Mouse (Mus musculus): ENCODE data around the gene Apba2. TPM values are rescaled to one million over a fixed set of nuclear protein-coding genes. Genes with fewer than 3 reads are reported as not detected.

The Apba2 gene
- total RNA-seq, 2 experiments from 2014 or later: 7.7 to 8.0 TPM

DNA sequence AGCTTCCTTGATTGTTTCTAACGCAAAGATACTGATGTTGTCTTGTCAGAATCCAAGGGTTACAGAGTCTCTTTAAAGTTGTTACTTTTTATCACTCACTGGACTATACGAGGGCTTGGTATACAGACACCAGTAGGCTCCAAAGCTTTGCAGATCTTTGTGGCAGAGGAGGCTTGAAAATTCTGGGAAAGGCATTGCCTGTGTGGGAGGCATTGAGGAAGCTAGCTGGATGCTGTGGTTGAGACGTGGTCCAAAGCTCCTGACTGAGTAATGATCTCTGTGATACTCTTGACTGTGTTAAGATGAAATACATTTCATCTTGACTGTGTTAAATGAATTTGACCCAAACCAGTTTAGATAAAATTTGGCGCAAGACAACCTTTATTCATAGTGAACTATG, 84.6 kb downstream of the Apba2 start:
- no peak for DNase-seq (ENCODE audit: low spot score in 2 of 2)

DNA sequence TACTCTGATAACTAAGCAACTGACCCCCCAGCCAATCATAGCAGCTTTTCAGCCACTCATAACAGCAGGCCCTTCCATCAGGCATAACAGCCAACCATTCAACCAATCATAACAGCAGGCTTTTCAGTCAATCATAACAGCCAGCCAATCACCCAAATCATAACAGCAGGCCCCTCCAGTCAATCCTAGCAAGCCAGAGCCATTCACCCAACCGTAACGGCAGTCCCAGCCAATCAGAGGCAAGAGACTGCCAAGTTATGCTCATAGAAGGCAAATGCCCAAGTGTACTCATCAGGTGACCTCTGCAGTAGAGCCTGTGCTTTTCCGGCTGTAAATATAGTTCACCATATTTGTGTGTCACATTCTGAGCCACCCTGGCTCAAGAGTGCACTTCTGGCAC, 85.1 kb downstream of the Apba2 start:
- no peak for DNase-seq (ENCODE audit: low spot score in 2 of 2)

DNA sequence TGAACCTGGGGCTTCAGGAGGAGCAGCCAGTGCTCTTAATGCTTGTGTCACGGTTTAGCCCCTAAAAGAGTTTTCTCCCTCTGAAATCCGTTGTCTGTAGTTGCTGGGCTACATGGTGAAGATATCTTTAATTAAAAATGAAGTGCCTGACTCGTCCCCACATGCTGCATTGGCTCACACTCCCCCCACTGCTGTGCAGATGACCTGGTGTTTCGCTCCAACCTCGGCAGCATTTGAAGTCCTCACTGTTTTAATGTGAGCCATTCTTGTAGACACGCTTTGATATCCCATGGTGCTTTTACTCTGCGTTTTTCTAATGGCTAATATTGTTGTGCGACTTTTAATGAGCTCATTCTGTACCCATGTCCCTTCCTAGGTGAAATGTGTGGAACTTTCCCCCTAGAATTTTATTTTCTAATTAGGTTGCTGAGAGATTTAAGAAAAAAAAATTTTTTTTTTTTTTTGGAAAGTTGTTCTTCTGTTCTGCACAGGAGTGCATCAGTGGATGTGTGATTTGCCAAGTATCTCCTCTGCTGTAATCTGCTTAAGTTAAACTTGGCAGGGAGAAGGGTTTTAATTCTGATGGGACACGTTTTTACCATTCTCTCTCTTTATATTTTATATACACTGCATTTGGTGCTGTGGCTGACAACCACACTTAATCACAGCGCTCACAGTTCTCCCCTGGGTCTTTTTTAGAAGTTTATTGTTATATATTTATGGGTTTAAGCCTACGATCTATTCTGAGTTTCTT, 87.3 kb downstream of the Apba2 start:
- no peak for DNase-seq (ENCODE audit: low spot score in 2 of 2)

DNA sequence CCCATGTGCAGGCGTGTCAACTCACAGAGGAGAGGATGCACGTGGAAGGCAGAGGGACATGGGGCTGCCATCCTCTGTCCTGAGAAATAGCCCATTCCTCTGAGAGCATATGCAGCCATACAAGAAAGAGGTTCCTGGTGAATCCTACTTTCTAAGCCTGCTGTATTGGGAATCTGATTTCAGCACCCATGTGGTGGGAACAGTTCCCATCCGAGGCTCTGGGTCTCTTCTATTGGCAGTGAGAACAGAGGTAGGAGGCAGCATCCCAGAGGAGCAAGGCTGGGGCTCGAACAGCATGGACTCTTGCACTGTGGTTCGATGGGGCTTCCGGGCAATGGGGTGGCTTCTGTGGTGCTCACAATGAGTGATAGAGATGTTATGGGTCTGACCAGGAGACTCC, 93.8 kb downstream of the Apba2 start:
- DNase-seq (ENCODE audit: low spot score in 2 of 2): no peak

DNA sequence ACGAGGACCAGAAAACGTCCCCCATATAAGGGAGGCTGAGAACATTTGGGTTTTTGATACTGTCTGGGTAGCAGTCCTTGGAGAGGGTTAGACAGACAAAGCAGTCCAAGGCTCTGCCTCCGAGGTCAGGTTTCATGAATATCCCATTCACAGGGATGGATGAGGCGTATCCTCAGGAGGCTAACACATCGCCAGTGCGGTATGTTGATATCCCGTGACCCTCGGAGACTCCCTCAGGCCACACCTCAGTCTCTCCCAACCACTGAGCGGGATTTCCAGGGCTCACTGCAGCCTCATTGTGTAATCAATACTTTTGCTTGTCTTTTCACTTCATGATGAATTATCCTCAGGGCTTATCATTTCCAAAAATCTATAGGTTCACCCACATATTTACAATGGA, 95.1 kb downstream of the Apba2 start:
- DNase-seq (ENCODE audit: low spot score in 2 of 2): no peak

DNA sequence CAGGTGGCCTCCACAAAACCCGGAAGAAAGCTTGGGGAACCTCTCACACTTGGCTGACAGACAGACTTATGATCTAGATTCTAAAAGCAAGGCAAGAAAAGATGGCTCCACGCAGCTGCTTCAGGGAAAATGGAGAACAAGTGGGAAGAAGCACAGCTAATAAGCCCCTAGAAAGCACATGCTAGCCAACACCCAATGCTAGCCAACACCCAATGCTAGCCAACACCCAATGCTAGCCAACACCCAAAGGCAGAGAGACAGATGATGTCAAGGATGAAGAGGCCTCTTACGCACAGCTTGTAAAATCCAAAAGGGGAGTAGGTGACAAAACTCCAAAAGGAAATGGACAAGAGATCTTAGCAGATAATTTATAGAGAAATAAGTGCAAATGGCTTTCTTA, 108.4 kb downstream of the Apba2 start:
- DNase-seq (ENCODE audit: low spot score in 2 of 2): no peak

DNA sequence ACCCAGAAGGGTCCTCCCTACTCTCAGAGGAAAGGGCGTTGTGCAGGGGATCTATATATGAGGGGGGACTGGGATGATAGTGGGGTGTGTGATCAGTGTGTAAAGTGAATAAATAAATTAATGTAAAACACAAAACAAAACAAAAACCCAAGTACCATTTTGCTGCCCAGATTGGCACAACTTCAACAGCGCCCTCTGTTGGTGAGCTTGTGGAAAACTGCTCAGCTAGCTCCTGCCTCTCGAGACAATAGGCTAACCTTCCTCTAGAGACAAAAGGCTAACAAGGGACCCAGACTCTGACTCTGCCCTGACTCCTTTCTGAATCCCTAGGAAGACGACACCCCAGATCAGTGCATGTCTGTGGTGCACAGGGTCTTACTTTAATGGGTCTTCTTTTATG, 109.4 kb downstream of the Apba2 start:
- no peak for DNase-seq (ENCODE audit: low spot score in 2 of 2)

DNA sequence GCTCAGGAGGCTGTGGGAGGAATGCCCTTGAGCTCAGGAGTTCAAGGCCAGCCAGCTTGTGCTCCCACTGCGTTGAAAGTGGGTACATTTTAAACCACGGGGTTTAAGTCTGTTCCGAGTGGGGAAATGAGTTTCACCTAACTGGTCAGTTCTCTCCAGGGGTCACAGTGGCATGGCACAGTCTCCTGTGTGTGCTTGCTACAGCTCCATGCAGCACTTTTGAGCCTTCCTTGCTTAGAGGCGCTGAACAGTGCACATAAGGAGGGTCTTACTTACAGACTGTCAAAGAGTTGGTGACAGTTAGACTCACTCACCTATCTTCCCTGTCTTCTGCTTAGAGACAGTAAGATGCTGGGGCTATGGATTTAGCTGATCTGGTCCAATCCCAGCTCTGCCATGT, 117.8 kb downstream of the Apba2 start:
- no peak for DNase-seq (ENCODE audit: low spot score in 2 of 2)

DNA sequence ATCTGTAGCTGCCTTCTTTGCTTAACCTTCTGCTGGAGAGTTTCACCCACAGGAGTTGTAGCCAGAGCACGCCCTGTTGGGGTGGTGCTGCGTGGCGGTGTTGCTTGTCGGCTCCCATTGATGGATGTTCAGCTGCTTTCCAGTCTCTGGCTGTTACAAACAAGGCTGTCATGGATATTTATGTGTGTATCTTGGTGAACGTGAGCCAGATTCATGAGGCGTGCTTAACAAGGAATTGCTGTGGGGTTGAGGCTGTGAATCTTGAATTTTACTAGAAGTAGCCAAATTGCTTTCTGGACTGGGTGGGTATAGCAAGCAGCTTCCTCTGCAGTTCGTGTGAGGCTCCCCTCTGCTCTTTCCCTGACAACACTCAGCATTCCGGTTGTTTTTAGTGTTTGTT, 125.0 kb downstream of the Apba2 start:
- DNase-seq (ENCODE audit: low spot score in 2 of 2): no peak

DNA sequence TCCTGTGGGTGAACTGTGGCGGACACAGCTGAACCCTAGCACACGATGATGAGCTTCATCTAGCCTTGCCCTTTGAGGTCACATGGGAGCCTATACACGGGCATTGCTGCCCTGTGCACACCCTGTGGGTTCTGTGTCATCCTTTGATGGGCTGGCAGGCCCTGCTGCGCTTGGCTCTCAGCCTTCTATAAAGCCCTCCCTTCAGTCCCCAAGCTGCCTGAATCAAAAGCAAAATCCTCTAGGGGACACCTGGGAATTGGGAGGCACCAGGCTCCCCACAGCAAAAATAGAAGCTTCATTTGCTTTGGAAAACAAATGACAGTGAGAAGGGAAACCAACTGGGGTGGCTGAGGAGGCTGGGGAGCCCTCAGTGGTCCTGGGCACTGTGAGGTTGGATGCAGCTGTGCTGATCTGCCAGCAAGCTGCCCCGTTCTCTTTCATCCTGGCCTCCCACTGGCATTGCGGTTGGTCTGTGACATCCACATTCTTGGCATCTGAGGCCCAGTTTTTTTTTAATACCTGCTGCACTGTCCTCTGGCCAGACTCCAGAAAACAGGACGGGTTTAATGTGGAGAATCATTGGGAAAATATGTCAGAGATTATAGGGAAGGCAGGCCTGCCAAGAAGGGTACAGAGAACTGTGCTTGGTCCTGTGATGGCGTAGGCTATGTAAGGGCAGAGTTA, 126.6 kb downstream of the Apba2 start:
- DNase-seq (ENCODE audit: low spot score in 2 of 2): no peak

DNA sequence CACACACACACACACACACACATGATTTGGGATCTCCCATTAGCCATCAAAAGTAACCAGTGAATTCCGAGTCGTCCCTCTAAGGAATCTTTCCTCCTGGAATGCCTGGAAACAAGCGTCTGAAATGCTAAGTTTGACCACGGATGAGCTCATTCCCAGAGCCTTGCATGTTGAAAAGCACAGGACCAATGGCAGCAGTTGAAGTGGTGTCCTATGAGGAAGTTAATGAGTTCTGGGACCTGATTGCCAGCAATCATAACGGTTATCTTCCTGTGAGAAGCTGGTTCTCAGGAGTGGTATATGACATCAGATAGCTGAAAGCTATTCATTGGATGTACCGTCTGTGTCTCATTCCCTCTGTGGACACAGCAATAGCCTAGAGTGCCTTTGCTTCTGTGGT, 129.2 kb downstream of the Apba2 start:
- no peak for DNase-seq (ENCODE audit: low spot score in 2 of 2)

DNA sequence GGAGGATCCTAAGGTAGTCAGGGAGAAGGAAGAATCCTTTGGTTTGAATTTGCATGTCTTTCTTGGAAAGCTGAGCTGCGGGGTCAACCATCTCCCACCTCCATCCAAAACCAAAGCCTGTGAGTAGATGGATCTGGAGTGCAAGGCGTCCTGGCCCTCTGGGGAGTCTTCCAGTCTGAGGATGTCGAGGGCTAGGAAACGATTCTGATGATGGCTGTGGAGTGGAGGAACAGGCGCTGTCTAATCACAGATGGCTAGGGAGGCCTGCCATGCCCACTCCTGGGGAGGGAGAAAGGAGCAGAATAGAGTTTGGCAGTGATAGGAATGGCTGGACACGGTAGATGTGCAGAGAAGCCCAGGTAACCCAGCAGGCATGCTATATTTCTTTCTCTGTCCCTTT, 129.6 kb downstream of the Apba2 start:
- no peak for DNase-seq (ENCODE audit: low spot score in 2 of 2)

DNA sequence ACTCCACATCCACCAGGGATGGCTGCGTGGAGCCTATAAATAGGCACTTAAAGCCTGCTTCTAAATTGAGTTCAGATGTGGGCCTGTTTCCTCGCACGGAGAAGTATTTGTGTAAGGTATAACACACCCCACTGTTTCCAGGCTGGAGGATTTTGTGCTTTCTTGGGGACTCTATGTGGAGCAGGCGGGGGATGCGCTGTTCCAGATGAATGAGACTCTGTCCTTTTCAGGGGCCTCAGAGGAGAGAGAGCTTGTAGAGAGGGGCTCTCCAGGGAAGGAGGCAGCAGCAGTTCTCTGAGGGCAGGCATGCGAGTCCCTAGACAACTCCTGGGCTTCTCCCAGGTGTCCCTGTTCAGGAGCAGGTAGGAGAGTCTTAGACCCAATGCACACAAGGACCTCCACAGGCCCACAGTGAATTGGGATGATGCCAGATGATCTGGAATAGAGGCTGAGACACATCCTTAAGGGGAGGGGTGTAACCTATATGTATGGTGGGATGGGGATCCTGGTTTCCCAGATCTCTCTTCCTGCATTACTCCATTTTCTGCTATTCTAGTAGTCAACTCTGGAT, 130.4 kb downstream of the Apba2 start:
- no peak for DNase-seq (ENCODE audit: low spot score in 2 of 2)

DNA sequence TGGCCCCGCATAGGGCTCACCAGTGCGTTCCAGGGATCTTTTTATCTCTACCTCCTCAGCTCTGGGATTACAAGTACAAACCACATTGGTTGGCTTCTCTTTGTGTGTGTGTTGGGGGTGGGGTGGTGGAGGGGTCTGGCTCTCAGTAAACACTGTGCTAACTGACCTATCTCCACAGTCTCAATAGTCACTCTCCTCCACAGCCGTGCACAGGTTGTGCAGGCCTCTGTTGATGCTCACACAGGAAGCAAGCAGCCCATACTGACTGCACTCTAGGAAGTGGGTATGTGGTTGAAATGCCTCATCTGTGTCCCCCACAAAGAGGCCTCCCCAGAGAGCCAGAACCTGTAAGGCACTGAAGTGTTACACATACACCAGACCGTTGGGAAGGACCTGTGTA, 131.7 kb downstream of the Apba2 start:
- no peak for DNase-seq (ENCODE audit: low spot score in 2 of 2)

DNA sequence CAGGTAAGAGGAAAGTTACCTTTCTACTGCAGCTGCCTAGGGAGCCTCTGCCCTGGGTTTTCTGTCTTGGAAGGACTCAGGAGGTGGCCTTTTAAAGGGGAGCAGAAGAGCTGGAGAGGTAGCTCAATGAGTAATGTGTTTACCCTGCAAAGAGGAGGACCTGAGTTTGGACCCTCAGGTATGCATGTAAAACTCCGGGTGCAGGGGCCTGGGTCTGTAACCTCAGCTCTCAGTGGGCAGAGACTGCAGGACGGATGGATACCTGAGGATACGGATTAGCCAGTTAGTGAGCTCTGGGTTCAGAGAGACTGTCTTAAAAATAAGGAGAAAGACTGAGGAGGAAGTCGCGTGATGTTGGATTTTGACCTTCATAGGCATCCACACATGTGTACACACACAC, 132.4 kb downstream of the Apba2 start:
- DNase-seq (ENCODE audit: low spot score in 2 of 2): no peak

DNA sequence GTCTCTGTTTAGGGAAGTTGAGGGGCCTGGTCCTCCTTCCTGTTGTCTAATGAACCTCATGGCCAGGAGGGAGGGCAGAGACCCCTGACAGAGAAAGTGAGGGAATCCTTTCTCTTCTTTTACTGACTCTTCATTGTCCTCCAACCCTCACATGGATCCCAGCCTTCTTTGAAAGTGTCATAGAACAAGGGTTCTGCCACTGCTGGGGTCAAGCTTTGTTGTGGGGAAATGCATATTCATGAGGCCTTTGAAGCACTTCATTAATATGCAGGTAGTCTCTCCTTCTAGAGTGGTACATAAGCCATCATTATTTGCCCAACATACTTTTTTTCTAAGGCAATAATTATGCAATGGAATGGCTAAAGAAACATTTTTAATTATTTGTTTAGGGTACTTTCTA, 133.0 kb downstream of the Apba2 start:
- no peak for DNase-seq (ENCODE audit: low spot score in 2 of 2)

DNA sequence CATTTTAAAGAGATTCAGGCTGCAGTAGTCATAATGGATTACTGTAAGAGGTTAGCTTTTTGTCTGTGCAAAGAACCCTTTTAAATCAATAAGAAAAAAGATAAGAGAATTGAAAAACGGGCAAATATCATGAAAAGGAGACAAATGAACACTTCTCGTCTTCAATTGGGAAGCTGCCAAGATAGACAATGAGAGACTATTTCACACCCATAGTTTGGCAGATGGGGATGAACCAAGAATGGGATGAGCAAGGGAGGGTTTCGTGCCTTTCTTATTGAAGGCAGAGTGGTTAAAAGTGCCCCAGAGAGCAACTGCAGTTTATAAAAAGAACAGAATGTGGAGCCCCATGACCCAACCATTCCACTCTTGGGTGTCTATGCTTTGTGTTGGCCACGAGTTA, 137.4 kb downstream of the Apba2 start:
- no peak for DNase-seq (ENCODE audit: low spot score in 2 of 2)

DNA sequence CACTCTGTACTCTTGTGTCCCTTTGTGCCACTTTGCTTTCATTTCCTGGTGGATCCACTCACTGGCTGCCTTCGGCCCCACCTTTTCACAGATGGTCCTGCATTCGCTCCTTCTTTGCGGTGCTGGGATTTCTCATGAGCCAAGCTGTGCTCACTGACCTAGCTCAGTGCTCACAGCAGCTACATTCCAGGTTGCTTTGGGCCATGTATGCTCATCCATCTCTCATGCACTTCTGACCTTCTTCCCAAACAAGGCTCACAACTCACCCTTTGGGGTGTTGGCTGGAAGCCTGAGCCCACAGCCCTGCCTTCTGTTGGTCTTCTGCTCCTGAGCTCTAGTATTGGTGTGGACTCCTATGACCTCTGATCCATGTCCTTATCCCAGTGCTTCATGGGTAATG, 139.1 kb downstream of the Apba2 start:
- DNase-seq (ENCODE audit: low spot score in 2 of 2): no peak

DNA sequence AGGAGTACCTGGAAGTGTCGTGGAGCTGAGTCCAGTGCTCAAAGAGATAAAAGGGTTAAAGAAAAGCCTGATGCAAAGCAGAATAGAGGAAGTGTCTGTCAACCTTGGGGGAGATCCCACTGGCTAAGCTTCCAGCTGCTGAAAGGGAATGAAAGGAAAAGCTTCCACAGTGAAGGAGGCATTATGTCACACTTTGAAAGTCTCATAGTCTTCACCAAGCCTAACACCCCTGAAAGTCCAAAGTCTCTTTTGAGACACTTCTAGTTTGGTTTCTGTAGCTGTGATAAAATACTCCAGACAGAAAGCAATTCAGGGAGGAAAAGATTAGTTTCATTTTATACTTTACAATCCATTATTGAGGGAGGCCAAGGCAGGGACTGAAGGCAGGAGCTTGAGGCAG, 141.4 kb downstream of the Apba2 start:
- DNase-seq (ENCODE audit: low spot score in 2 of 2): no peak

DNA sequence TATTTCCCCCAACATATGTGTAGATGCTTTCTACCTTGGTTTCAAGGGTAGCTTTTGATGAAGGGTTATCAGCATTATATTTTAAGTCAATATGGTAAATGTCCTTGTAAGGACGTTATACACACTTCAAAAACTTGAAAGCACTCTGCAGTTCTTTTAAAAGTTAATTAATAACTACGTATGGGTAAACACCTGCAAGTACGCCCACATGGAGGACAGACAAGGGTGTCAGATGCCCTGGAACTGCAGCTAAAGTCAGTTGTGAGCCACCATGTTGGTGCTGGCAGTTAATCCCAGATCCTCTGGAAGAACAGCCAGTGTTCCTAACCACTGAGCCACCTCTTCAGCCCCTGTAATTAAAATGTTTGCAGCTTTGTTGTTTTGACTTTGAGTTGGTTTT, 144.0 kb downstream of the Apba2 start:
- no peak for DNase-seq (ENCODE audit: low spot score in 2 of 2)

DNA sequence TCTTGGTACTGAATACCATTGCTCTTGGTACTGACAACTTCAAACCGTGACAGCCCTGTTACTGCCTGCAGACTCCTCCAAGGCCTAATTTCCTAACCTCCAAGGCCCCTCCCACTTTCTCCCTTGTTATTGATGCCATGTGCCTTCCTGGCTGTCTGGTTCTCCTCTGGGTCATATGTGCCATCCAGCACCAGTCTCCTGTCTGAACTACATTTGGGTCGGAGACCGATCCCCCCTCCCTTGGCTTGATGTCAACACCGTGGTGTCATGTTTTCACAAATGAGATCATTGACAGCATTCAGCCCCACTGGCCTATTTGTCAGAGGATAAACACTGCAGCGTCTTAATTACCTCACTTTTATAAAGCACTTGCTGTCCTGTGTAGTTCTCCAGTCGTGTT, 144.5 kb downstream of the Apba2 start:
- DNase-seq (ENCODE audit: low spot score in 2 of 2): no peak

DNA sequence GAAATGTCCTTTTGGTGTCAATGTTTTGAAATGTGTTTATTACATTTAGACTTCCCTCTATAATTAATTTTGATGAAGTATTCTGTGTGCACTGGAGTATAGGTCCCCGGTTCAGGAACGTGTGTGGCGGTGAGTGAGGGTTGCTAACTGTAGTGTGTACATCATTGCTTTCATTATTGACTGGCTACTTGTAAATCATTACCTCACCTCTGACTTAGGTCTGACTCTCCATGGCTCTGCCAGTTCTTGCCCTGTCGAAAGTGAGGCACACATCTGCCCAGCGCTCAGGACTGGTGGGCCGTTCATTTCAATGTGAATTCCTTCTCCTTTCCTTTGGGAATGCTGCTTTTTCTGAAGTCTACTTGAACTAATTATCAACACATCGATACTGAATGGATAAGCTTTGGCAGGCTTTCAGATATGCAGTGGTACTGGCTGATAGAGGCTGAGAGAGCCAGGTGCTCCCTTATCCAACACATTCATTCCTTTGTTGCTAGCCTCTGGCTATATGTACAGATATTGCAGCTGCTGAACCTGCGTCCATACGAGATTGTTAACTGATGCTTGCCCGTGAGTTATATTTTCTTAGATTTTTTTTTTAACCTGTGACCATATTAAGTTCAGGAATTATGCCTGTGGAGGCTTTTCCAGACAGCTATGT, 147.6 kb downstream of the Apba2 start:
- no peak for DNase-seq (ENCODE audit: low spot score in 2 of 2)

Measured in adrenal gland, postnatal 4 days (tissue).